Mouse (Mus musculus) kidney, adult 2 months (tissue): ENCODE measurements at regions not wholly inside any gene's neighbourhood (a gene's known extent, or its start where the extent isn't known, plus 50 kb on each side); places are given as distances from the start of the nearest gene placed in this dataset.

Experiments used
- DNase-seq: peaks from one replicate; pipeline ENCODE4 v3.0.0; 2021
- H3K27ac ChIP-seq: fragments of 200-500 bp; 2 replicates; pipeline ENCODE4 v1.5.1; 2012; ENCODE audit warnings: low read depth, low read length, control low read depth, inconsistent platforms; ENCODE audit not compliant: insufficient read depth
- H3K27me3 ChIP-seq: fragments of 200-500 bp; replicated peaks from 2 replicates; pipeline ENCODE4 v1.6.1; 2012; ENCODE audit warnings: mild to moderate bottlenecking, moderate library complexity, low read length, inconsistent platforms; ENCODE audit not compliant: control insufficient read depth, insufficient read depth
- H3K36me3 ChIP-seq: fragments of 200-500 bp; 2 replicates; pipeline ENCODE4 v1.6.1; 2012; ENCODE audit warnings: mild to moderate bottlenecking, moderate library complexity, low read length, inconsistent platforms; ENCODE audit not compliant: control insufficient read depth, insufficient read depth
- H3K4me1 ChIP-seq: fragments of 200-500 bp; 2 replicates; pipeline ENCODE4 v1.6.1; 2011; ENCODE audit warnings: low read length; ENCODE audit not compliant: control insufficient read depth, insufficient read depth
- H3K4me3 ChIP-seq: fragments of 200-500 bp; 2 replicates; pipeline ENCODE4 v1.5.1; 2011; ENCODE audit warnings: mild to moderate bottlenecking, low read depth, low read length, control low read depth; ENCODE audit not compliant: insufficient read depth
- CTCF ChIP-seq: fragments of 200-500 bp; conservative IDR thresholded peaks from 2 replicates; pipeline ENCODE4 v1.5.1; 2011; ENCODE audit warnings: low read depth, mild to moderate bottlenecking, control low read depth, low read length, moderate library complexity, mixed read lengths; ENCODE audit not compliant: insufficient read depth, insufficient read length
- POLR2A ChIP-seq: fragments of 200-500 bp; IDR thresholded peaks from one replicate; pipeline ENCODE4 v1.6.1; 2011; ENCODE audit warnings: low read depth, low read length, control low read depth
- WGBS: fragments of 180-500 bp; shearing (Covaris S2); methylation state at CpG from one replicate; pipeline ENCODE4 v1.1.7; 2018; 5-methylcytosine and 5-hydroxymethylcytosine counted together

DNA sequence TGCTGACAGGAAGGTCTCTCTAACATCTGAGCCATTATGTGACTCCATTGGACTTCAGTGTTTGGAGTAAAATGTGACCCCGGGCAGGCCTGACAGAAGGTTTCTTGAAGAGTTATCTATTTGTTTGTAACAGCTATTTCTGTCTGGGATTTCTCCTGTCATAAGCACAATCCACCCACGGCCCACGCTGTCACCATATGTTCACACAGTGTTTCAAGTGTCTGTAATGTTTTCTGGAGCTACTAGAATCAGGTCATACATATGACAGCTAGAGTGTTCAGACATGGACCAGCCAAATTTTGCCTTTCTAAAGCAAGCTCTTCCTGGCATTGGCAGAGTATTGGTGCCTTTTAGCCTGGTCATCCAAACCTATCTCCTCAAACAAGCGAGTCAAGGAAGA is 297.6 kb upstream of the Prkcq start:
- no peak overlapping the region for H3K4me3 ChIP-seq
- H3K27ac ChIP-seq = no peak overlapping the region
- DNase-seq = no peak
- 76% methylated on average over 4 of the region's 4 CpGs for WGBS
- no peaks in the 10 kb centered on the region for H3K4me1 ChIP-seq
- TF ChIP-seq CTCF (no peak), POLR2A (no peak)
- H3K36me3 ChIP-seq = no peaks in the 10 kb centered on the region
- no peaks in the 10 kb centered on the region for H3K27me3 ChIP-seq

- no peak for DNase-seq
- TF ChIP-seq CTCF = no peak
- TF ChIP-seq POLR2A = no peak
- H3K4me1 ChIP-seq = no peaks in the 10 kb centered on the region
- no peaks in the 10 kb centered on the region for H3K36me3 ChIP-seq
- H3K27ac ChIP-seq = no peak overlapping the region
- no peaks in the 10 kb centered on the region for H3K27me3 ChIP-seq
- no peak overlapping the region for H3K4me3 ChIP-seq
- 81% methylated on average over 3 of the region's 3 CpGs for WGBS
Measured at GRCm38 (mm10) chr2:10901926-10902325, 270.0 kb upstream of the Prkcq start.

- Histone ChIP-seq H3K4me3 (no peak overlapping the region), H3K4me1 (no peaks in the 10 kb centered on the region), H3K27ac (no peak overlapping the region), H3K36me3 (no peaks in the 10 kb centered on the region), H3K27me3 (no peaks in the 10 kb centered on the region; the same call in 1 of the 2 replicates)
- no peak for TF ChIP-seq POLR2A
- TF ChIP-seq CTCF = no peak
- DNase-seq = no peak
Measured at GRCm38 (mm10) chr2:10919955-10920354, 252.0 kb upstream of the Prkcq start.

DNA sequence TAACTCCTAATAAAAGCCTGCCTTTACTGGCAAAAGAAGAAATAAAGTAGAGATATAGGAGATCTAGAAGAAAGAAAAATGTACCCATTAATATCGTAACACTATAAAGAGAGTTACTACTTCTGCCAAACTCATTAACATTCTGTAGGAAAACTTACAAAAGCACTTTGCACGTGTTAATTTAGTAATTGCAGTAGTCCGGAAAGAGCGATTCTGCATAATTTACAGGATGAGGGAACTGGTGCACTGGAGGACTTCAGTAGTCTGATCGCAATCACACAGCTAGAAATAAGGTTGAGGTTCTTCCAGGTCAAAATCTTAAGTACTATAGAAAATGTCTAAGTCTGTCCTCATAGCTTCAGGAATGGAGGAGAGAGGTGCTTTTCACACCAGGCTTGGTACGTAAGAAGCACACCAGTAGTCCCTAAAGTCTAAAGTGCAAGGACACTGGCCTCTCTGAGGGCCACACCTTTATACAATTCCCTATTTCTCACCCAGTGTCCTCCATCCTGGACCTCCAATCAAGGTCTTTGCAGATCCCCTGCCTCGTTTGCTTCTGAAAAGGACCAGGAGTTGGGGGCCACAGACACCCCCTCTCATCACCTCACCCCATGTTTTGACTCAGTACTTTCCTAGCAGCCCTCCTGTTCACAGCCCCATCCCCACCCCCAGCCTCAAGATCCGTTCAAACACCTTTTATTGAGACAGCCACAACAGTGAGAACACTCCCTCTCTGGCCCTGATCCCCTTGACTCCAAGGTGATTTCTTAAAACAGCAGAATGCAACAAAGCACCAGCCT is 251.0 kb upstream of the Prkcq start:
- H3K27me3 ChIP-seq = no peaks in the 10 kb centered on the region; the same call in 1 of the 2 replicates
- no peak overlapping the region for H3K4me3 ChIP-seq
- no peak overlapping the region for H3K27ac ChIP-seq
- no peaks in the 10 kb centered on the region for H3K36me3 ChIP-seq
- DNase-seq = no peak
- peaks cover 6% of the 10 kb centered on the region; the same call in 1 of the 2 replicates for H3K4me1 ChIP-seq
- TF ChIP-seq CTCF (no peak), POLR2A (no peak)
- 54% methylated on average over 8 of the region's 8 CpGs for WGBS

GRCm38 (mm10) chr2:10921486-10922450 is 250.1 kb upstream of the Prkcq start:
- 26% methylated on average over 13 of the region's 13 CpGs for WGBS
- no peaks in the 10 kb centered on the region for H3K36me3 ChIP-seq
- DNase-seq = no peak
- no peaks in the 10 kb centered on the region; the same call in 1 of the 2 replicates for H3K27me3 ChIP-seq
- peaks cover 6% of the 10 kb centered on the region; the same call in 1 of the 2 replicates for H3K4me1 ChIP-seq
- TF ChIP-seq POLR2A = no peak
- no peak for TF ChIP-seq CTCF
- no peak overlapping the region for H3K27ac ChIP-seq
- no peak overlapping the region for H3K4me3 ChIP-seq

DNA sequence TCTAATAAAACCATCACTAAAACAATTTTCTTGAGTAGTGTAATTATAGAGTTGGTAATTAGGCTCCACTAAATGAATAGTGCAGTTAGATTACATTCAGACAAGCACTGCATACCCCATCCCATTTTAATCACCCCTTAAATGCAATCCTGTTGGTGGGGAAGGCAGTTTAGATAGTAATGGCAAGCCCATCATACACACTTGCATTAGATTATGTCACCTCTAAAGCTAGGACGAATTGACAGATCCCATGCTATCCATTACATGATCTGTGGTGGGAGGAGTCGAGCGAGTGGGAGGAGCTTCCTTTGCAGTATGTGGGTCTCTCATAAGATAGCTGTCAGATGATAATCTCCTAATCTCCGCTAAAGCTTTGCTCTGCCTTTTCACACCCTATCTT is 247.9 kb upstream of the Prkcq start:
- H3K27ac ChIP-seq = no peak overlapping the region
- 90% methylated on average over 4 of the region's 4 CpGs for WGBS
- H3K27me3 ChIP-seq = no peaks in the 10 kb centered on the region; the same call in 1 of the 2 replicates
- no peak for DNase-seq
- TF ChIP-seq CTCF (no peak), POLR2A (no peak)
- H3K36me3 ChIP-seq = no peaks in the 10 kb centered on the region
- peaks cover 6% of the 10 kb centered on the region; the same call in 1 of the 2 replicates for H3K4me1 ChIP-seq
- no peak overlapping the region for H3K4me3 ChIP-seq
